Mouse (Mus musculus): Measurements from ENCODE around the gene Tmem200a.

GRCm38 (mm10) chr10:25910270-25910669 is 168.6 kb downstream of the Tmem200a start:
- TF ChIP-seq POLR2A (IDR thresholded peaks at IDR 0.05; ENCODE audit: extremely low read depth, insufficient read depth, low read length) (no peak), CTCF (IDR thresholded peaks at IDR 0.05; ENCODE audit: low read depth, low read length) (no peak)
